In genomic region chr4:132509621-132510296, GRCm38 (mm10) we compare ENCODE assay signal across 8 mouse cellular contexts. TPM values are rescaled to one million over a fixed set of nuclear protein-coding genes. Genes with fewer than 3 reads are reported as not detected.
DNase-seq lines count a peak whose midpoint lies in the region; ATAC-seq and TF ChIP-seq lines count a peak whose summit lies in the region.

No protein-coding gene starts in this region.

- peak; percentile 48 for ATAC-seq in heart, embryonic 13.5 days (ENCODE audit: extremely low read depth, insufficient number of reproducible peaks, low FRiP score, low TSS enrichment)
- peak; percentile 74 for ATAC-seq in kidney, postnatal 0 days (replicated peaks; ENCODE audit: low FRiP score, low read depth)
- peak; percentile 34 for ATAC-seq in liver, postnatal 0 days
- peak; percentile 77 for ATAC-seq in neural tube, embryonic 15.5 days (ENCODE audit: low FRiP score)

- peaks cover 14 to 62% of the 10 kb centered on the region in 2 experiments for H3K4me1 ChIP-seq in CH12.LX (ENCODE audit: control insufficient read depth in 1 of 2, insufficient read depth in 2 of 2)
- H3K4me1 ChIP-seq in heart, embryonic 13.5 days = peaks cover 47% of the 10 kb centered on the region
- peaks cover 13% of the 10 kb centered on the region for H3K4me1 ChIP-seq in kidney, postnatal 0 days (replicated peaks; ENCODE audit: insufficient read depth, low read length)
- peaks cover 52% of the 10 kb centered on the region for H3K4me1 ChIP-seq in liver, postnatal 0 days (ENCODE audit: insufficient read depth)
- H3K4me1 ChIP-seq in neural tube, embryonic 15.5 days = peaks cover 17% of the 10 kb centered on the region

- dilution Hi-C loops in CH12.LX (cut with MboI; ENCODE audit: extremely low pct_ligation_motif_present, extremely low pct_unique_long_range_greater_than_20kb, low sequenced_read_pairs) = no loop called here

- H3K9me3 ChIP-seq in CH12.LX (replicated peaks; ENCODE audit: low read length) = no peaks in the 10 kb centered on the region
- H3K9me3 ChIP-seq in heart, embryonic 13.5 days = no peaks in the 10 kb centered on the region
- no peaks in the 10 kb centered on the region for H3K9me3 ChIP-seq in kidney, postnatal 0 days (replicated peaks; ENCODE audit: low read length)
- no peaks in the 10 kb centered on the region for H3K9me3 ChIP-seq in liver, postnatal 0 days (ENCODE audit: low read length)
- H3K9me3 ChIP-seq in neural tube, embryonic 15.5 days (replicated peaks) = no peaks in the 10 kb centered on the region

- H3K4me3 ChIP-seq in CH12.LX (replicated peaks in 1 of 3; ENCODE audit: low read depth in 2 of 3, low read length in 2 of 3, poor library complexity in 1 of 3) = peak overlapping the region; percentile 66 to 96 (median 86)
- H3K4me3 ChIP-seq in heart, embryonic 13.5 days = peak overlapping the region; percentile 81
- H3K4me3 ChIP-seq in kidney, postnatal 0 days (replicated peaks; ENCODE audit: low read depth, low read length) = peak overlapping the region; percentile 90
- H3K4me3 ChIP-seq in liver, postnatal 0 days (ENCODE audit: low read depth, low read length) = peak overlapping the region; percentile 82
- peak overlapping the region; percentile 75 for H3K4me3 ChIP-seq in neural tube, embryonic 15.5 days (replicated peaks)

- under 1% methylated on average over 51 of the region's 52 CpGs for WGBS in heart, embryonic 13.5 days
- WGBS in kidney, postnatal 0 days = under 1% methylated on average over 51 of the region's 52 CpGs
- 2% methylated on average over 50 of the region's 52 CpGs for WGBS in liver, postnatal 0 days (ENCODE audit: insufficient replicate concordance)
- WGBS in neural tube, embryonic 15.5 days = under 1% methylated on average over 51 of the region's 52 CpGs

- H3K27me3 ChIP-seq in CH12.LX (replicated peaks) = no peaks in the 10 kb centered on the region
- H3K27me3 ChIP-seq in heart, embryonic 13.5 days (replicated peaks) = no peaks in the 10 kb centered on the region
- H3K27me3 ChIP-seq in kidney, postnatal 0 days (ENCODE audit: insufficient read depth, low read length) = no peaks in the 10 kb centered on the region
- no peaks in the 10 kb centered on the region for H3K27me3 ChIP-seq in liver, postnatal 0 days (ENCODE audit: insufficient read depth, low read length)
- 0 out of 2 replicates have a peak, but pooled peaks cover 6% of the 10 kb centered on the region for H3K27me3 ChIP-seq in neural tube, embryonic 15.5 days (replicated peaks)

- peaks cover 11 to 30% of the 10 kb centered on the region in 2 experiments for H3K36me3 ChIP-seq in CH12.LX (replicated peaks in 1 of 2; ENCODE audit: control insufficient read depth in 1 of 2, insufficient read depth in 1 of 2, low read length in 1 of 2)
- H3K36me3 ChIP-seq in heart, embryonic 13.5 days = no peaks in the 10 kb centered on the region
- H3K36me3 ChIP-seq in kidney, postnatal 0 days (ENCODE audit: insufficient read depth, low read length) = no peaks in the 10 kb centered on the region
- no peaks in the 10 kb centered on the region for H3K36me3 ChIP-seq in liver, postnatal 0 days (replicated peaks; ENCODE audit: insufficient read depth, low read length)
- no peaks in the 10 kb centered on the region for H3K36me3 ChIP-seq in neural tube, embryonic 15.5 days

- TF ChIP-seq RAD21 in CH12.LX (IDR thresholded peaks at IDR 0.05; ENCODE audit: low read depth, low read length) = no peak

- peak; percentile 72 for DNase-seq in CH12.LX (ENCODE audit: extremely low read depth)
- peak; percentile 91 for DNase-seq in brain, embryonic 14.5 days (ENCODE audit: low read depth)
- peak; percentile 87 for DNase-seq in fibroblast of lung, adult 2 months (ENCODE audit: low read depth)
- peak; percentile 96 for DNase-seq in kidney, postnatal 0 days (ENCODE audit: low spot score)
- DNase-seq in liver, postnatal 0 days = peak; percentile 77
- DNase-seq in thymus, postnatal 25 days = peak; percentile 29

- no peak for TF ChIP-seq CTCF in CH12.LX (conservative IDR thresholded peaks at IDR 0.05 in 1 of 2, IDR thresholded peaks at IDR 0.05 in 1 of 2; ENCODE audit: low read depth in 2 of 2, low read length in 2 of 2)
- no peak for TF ChIP-seq CTCF in brain, embryonic 14.5 days (IDR thresholded peaks at IDR 0.05; ENCODE audit: borderline replicate concordance, extremely low read depth, insufficient read depth, insufficient read length)
- TF ChIP-seq CTCF in kidney, postnatal 0 days (IDR thresholded peaks at IDR 0.05; ENCODE audit: low read depth) = no peak
- no peak for TF ChIP-seq CTCF in liver, postnatal 0 days (IDR thresholded peaks at IDR 0.05; ENCODE audit: low read depth)

- no peak for TF ChIP-seq EP300 in CH12.LX (IDR thresholded peaks at IDR 0.05; ENCODE audit: low read length)
- TF ChIP-seq EP300 in liver, postnatal 0 days (IDR thresholded peaks at IDR 0.05; ENCODE audit: low read depth) = no peak

- in situ Hi-C loops in CH12.LX (cut with MboI; ENCODE audit: low pct_ligation_motif_present, low pct_unique_long_range_greater_than_20kb, low sequenced_read_pairs) = loop anchor here (5.0 to 25.0 kb wide), 3 partner anchors 97 to 422 kb away; partner anchors contain the start of genes Epb41 and Rab42

- H3K79me2 ChIP-seq in CH12.LX (replicated peaks; ENCODE audit: control insufficient read depth, extremely low read depth, insufficient read depth, poor library complexity, severe bottlenecking) = peaks cover 54% of the 10 kb centered on the region

- peak overlapping the region; percentile 78 for H3K27ac ChIP-seq in CH12.LX (ENCODE audit: insufficient read depth, low read depth)
- H3K27ac ChIP-seq in heart, embryonic 13.5 days (replicated peaks) = peak overlapping the region; percentile 81
- H3K27ac ChIP-seq in kidney, postnatal 0 days = peak overlapping the region; percentile 92
- H3K27ac ChIP-seq in liver, postnatal 0 days (ENCODE audit: low read depth) = peak overlapping the region; percentile 92
- H3K27ac ChIP-seq in neural tube, embryonic 15.5 days (replicated peaks) = peak overlapping the region; percentile 79

- peak overlapping the region; percentile 99 for H3K9ac ChIP-seq in CH12.LX (ENCODE audit: insufficient read depth, low read depth)
- peak overlapping the region; percentile 90 for H3K9ac ChIP-seq in heart, embryonic 13.5 days
- peak overlapping the region; percentile 87 for H3K9ac ChIP-seq in kidney, postnatal 0 days (ENCODE audit: low read depth, low read length)
- H3K9ac ChIP-seq in liver, postnatal 0 days (replicated peaks) = peak overlapping the region; percentile 96
- H3K9ac ChIP-seq in neural tube, embryonic 15.5 days (replicated peaks) = peak overlapping the region; percentile 74

- no peak overlapping the region for H3K4me2 ChIP-seq in CH12.LX (ENCODE audit: insufficient read depth, low read depth, poor library complexity, severe bottlenecking)
- peak overlapping the region; percentile 93 for H3K4me2 ChIP-seq in heart, embryonic 13.5 days
- peak overlapping the region; percentile 74 for H3K4me2 ChIP-seq in kidney, postnatal 0 days (ENCODE audit: low read length)
- peak overlapping the region; percentile 96 for H3K4me2 ChIP-seq in liver, postnatal 0 days (ENCODE audit: low read depth, low read length)
- peak overlapping the region; percentile 90 for H3K4me2 ChIP-seq in neural tube, embryonic 15.5 days

- TF ChIP-seq POLR2A in CH12.LX (IDR thresholded peaks at IDR 0.05; ENCODE audit: low read depth, low read length) = no peak
- TF ChIP-seq POLR2A in brain, embryonic 14.5 days (IDR thresholded peaks at IDR 0.05; ENCODE audit: borderline replicate concordance, extremely low read depth, insufficient read depth, insufficient read length, poor library complexity, severe bottlenecking) = no peak

RNA-seq across cellular contexts. Expression of gene Sesn2, which starts 0.5 kb away (rescaled TPM):
- 44.3 and 68.1 TPM in 2 replicates for total RNA-seq in CH12.LX (2012; rRNA removed)
- 35.4 and 35.6 TPM in 2 replicates for total RNA-seq in CH12.LX (2014; rRNA removed)
- polyA plus RNA-seq in CH12.LX (2012; ENCODE audit: insufficient read length, low read depth) = 31.5 and 40.1 TPM in 2 replicates
- polyA plus RNA-seq in brain, embryonic 14.5 days (2012; rRNA removed) = 5.1 and 6.1 TPM in 2 replicates
- 7.3 and 8.4 TPM in 2 replicates for polyA plus RNA-seq in heart, embryonic 13.5 days (2015; fragmentation: Nextera tagmentation; extraction: Ambion mirVana)
- 18.1 and 20.1 TPM in 2 replicates for polyA plus RNA-seq in kidney, postnatal 0 days (2015; fragmentation: Nextera tagmentation; extraction: Ambion mirVana)
- 7.3 and 8.7 TPM in 2 replicates for polyA plus RNA-seq in liver, postnatal 0 days (2015; fragmentation: Nextera tagmentation; extraction: Ambion mirVana)
- polyA plus RNA-seq in neural tube, embryonic 15.5 days (2015; fragmentation: Nextera tagmentation; extraction: Ambion mirVana) = 11.9 and 14.2 TPM in 2 replicates

RNA-seq across cellular contexts. Expression of gene Atpif1, which starts 23.7 kb away (rescaled TPM):
- total RNA-seq in CH12.LX (2012; rRNA removed) (263 and 292 TPM in 2 replicates), CH12.LX (2014; rRNA removed) (342 and 353 TPM in 2 replicates)
- polyA plus RNA-seq in CH12.LX (2012; ENCODE audit: insufficient read length, low read depth) = 397 TPM in 2 replicates
- 799 and 900 TPM in 2 replicates for polyA plus RNA-seq in brain, embryonic 14.5 days (2012; rRNA removed)
- 1,230 and 1,350 TPM in 2 replicates for polyA plus RNA-seq in heart, embryonic 13.5 days (2015; fragmentation: Nextera tagmentation; extraction: Ambion mirVana)
- polyA plus RNA-seq in kidney, postnatal 0 days (2015; fragmentation: Nextera tagmentation; extraction: Ambion mirVana) = 1,652 and 1,801 TPM in 2 replicates
- 935 and 945 TPM in 2 replicates for polyA plus RNA-seq in liver, postnatal 0 days (2015; fragmentation: Nextera tagmentation; extraction: Ambion mirVana)
- 1,367 and 1,513 TPM in 2 replicates for polyA plus RNA-seq in neural tube, embryonic 15.5 days (2015; fragmentation: Nextera tagmentation; extraction: Ambion mirVana)

RNA-seq across cellular contexts. Expression of gene Dnajc8, which starts 25.6 kb away (rescaled TPM):
- total RNA-seq in CH12.LX (2012; rRNA removed) = 117 and 129 TPM in 2 replicates
- total RNA-seq in CH12.LX (2014; rRNA removed) = 187 and 189 TPM in 2 replicates
- 319 and 325 TPM in 2 replicates for polyA plus RNA-seq in CH12.LX (2012; ENCODE audit: insufficient read length, low read depth)
- polyA plus RNA-seq in brain, embryonic 14.5 days (2012; rRNA removed) = 102 and 106 TPM in 2 replicates
- polyA plus RNA-seq in heart, embryonic 13.5 days (2015; fragmentation: Nextera tagmentation; extraction: Ambion mirVana) = 103 and 116 TPM in 2 replicates
- 162 and 170 TPM in 2 replicates for polyA plus RNA-seq in kidney, postnatal 0 days (2015; fragmentation: Nextera tagmentation; extraction: Ambion mirVana)
- 70.7 and 71.5 TPM in 2 replicates for polyA plus RNA-seq in liver, postnatal 0 days (2015; fragmentation: Nextera tagmentation; extraction: Ambion mirVana)
- 135 and 146 TPM in 2 replicates for polyA plus RNA-seq in neural tube, embryonic 15.5 days (2015; fragmentation: Nextera tagmentation; extraction: Ambion mirVana)

RNA-seq across cellular contexts. Expression of gene Med18, which starts 46.0 kb away (rescaled TPM):
- total RNA-seq in CH12.LX (2012; rRNA removed) (17.6 and 20.9 TPM in 2 replicates), CH12.LX (2014; rRNA removed) (13.9 and 15.5 TPM in 2 replicates)
- 12.7 TPM in 2 replicates for polyA plus RNA-seq in CH12.LX (2012; ENCODE audit: insufficient read length, low read depth)
- polyA plus RNA-seq in brain, embryonic 14.5 days (2012; rRNA removed) = 5.8 and 8.3 TPM in 2 replicates
- 13.9 and 15.8 TPM in 2 replicates for polyA plus RNA-seq in heart, embryonic 13.5 days (2015; fragmentation: Nextera tagmentation; extraction: Ambion mirVana)
- 20.9 and 22.1 TPM in 2 replicates for polyA plus RNA-seq in kidney, postnatal 0 days (2015; fragmentation: Nextera tagmentation; extraction: Ambion mirVana)
- polyA plus RNA-seq in liver, postnatal 0 days (2015; fragmentation: Nextera tagmentation; extraction: Ambion mirVana) = 8.0 and 10.1 TPM in 2 replicates
- polyA plus RNA-seq in neural tube, embryonic 15.5 days (2015; fragmentation: Nextera tagmentation; extraction: Ambion mirVana) = 13.9 and 16.9 TPM in 2 replicates

RNA-seq across cellular contexts. Expression of gene Ptafr, which starts 54.1 kb away (rescaled TPM):
- 0.04 TPM in 1 of 2 replicates, not detected in the other for total RNA-seq in CH12.LX (2012; rRNA removed)
- 0.31 and 0.34 TPM in 2 replicates for total RNA-seq in CH12.LX (2014; rRNA removed)
- 0.65 and 1.1 TPM in 2 replicates for polyA plus RNA-seq in CH12.LX (2012; ENCODE audit: insufficient read length, low read depth)
- polyA plus RNA-seq in brain, embryonic 14.5 days (2012; rRNA removed) = 0.38 and 0.68 TPM in 2 replicates
- polyA plus RNA-seq in heart, embryonic 13.5 days (2015; fragmentation: Nextera tagmentation; extraction: Ambion mirVana) = 0.62 and 1.2 TPM in 2 replicates
- 0.64 and 0.75 TPM in 2 replicates for polyA plus RNA-seq in kidney, postnatal 0 days (2015; fragmentation: Nextera tagmentation; extraction: Ambion mirVana)
- polyA plus RNA-seq in liver, postnatal 0 days (2015; fragmentation: Nextera tagmentation; extraction: Ambion mirVana) = 1.0 and 1.3 TPM in 2 replicates
- 0.65 and 1.2 TPM in 2 replicates for polyA plus RNA-seq in neural tube, embryonic 15.5 days (2015; fragmentation: Nextera tagmentation; extraction: Ambion mirVana)

Comparison
In these comparisons a context has a peak if more than half of its experiments do, and no peak if none do; other contexts are left out.
1. Peak in every context shown above with its lines: DNase-seq, ATAC-seq, H3K4me3 ChIP-seq and H3K27ac ChIP-seq.
2. DNase-seq: peak in every context shown above with its lines; median percentile 96 in kidney, postnatal 0 days; 91 in brain, embryonic 14.5 days; 87 in fibroblast of lung, adult 2 months; 77 in liver, postnatal 0 days; 72 in CH12.LX; 29 in thymus, postnatal 25 days.